Mouse (Mus musculus) liver, embryonic 16.5 days (tissue): ENCODE measurements around the gene Fiz1. TPM values are rescaled to one million over a fixed set of nuclear protein-coding genes. Genes with fewer than 3 reads are reported as not detected.
A peak's percentile ranks its signal among the peaks of the same experiment; 100 is the strongest.

Source experiments
- ATAC-seq: fragments of 200-750 bp; cut with Nextera tagmentation; 2 replicates; pipeline ENCODE4 v1.8.0; 2017; ENCODE audit warnings: low read depth, mild to moderate bottlenecking, moderate number of reproducible peaks, moderate library complexity
- H3K27ac ChIP-seq: fragments of 300-500 bp; sonication (generic); 2 replicates; pipeline ENCODE4 v1.5.1; 2014; ENCODE audit warnings: mild to moderate bottlenecking, low read length
- H3K27me3 ChIP-seq: fragments of 300-500 bp; sonication (generic); 2 replicates; pipeline ENCODE4 v1.6.1; 2014; ENCODE audit warnings: low read depth, low read length, mixed read lengths; ENCODE audit not compliant: control insufficient read depth, insufficient read depth
- H3K36me3 ChIP-seq: fragments of 300-500 bp; sonication (generic); 2 replicates; pipeline ENCODE4 v1.6.1; 2014; ENCODE audit warnings: mild to moderate bottlenecking; ENCODE audit not compliant: control insufficient read depth, insufficient read depth
- H3K4me1 ChIP-seq: fragments of 300-500 bp; sonication (generic); 2 replicates; pipeline ENCODE4 v1.6.1; 2014; ENCODE audit warnings: low read depth, low read length, mixed read lengths; ENCODE audit not compliant: control insufficient read depth
- H3K4me2 ChIP-seq: fragments of 300-500 bp; sonication (generic); 2 replicates; pipeline ENCODE4 v1.6.1; 2014; ENCODE audit warnings: low read depth, low read length, mixed read lengths
- H3K4me3 ChIP-seq: fragments of 300-500 bp; sonication (generic); 2 replicates; pipeline ENCODE4 v1.5.1; 2014; ENCODE audit warnings: low read depth, mild to moderate bottlenecking, low read length
- H3K9ac ChIP-seq: fragments of 300-500 bp; sonication (generic); 2 replicates; pipeline ENCODE4 v1.6.1; 2014; ENCODE audit warnings: low read depth, low read length
- H3K9me3 ChIP-seq: fragments of 300-500 bp; sonication (generic); replicated peaks from 2 replicates; pipeline ENCODE4 v1.6.1; 2016; ENCODE audit warnings: low read length; ENCODE audit not compliant: control insufficient read depth
- WGBS: fragments of 180-500 bp; shearing (Covaris S2); extraction: QIAGEN DNeasy Blood & Tissue Kit; methylation state at CpG from one replicate; pipeline ENCODE4 v1.1.7; 2014; ENCODE audit not compliant: insufficient replicate concordance; 5-methylcytosine and 5-hydroxymethylcytosine counted together
- polyA plus RNA-seq: library from polyadenylated mRNA; unstranded; fragments of >200 nt; fragmentation: Nextera tagmentation; extraction: Ambion mirVana; gene quantifications from 2 replicates; pipeline ENCODE4 v1.2.1, GENCODE M21; 2015

The Fiz1 gene
- polyA plus RNA-seq = 10.4 and 12.5 TPM in 2 replicates

DNA sequence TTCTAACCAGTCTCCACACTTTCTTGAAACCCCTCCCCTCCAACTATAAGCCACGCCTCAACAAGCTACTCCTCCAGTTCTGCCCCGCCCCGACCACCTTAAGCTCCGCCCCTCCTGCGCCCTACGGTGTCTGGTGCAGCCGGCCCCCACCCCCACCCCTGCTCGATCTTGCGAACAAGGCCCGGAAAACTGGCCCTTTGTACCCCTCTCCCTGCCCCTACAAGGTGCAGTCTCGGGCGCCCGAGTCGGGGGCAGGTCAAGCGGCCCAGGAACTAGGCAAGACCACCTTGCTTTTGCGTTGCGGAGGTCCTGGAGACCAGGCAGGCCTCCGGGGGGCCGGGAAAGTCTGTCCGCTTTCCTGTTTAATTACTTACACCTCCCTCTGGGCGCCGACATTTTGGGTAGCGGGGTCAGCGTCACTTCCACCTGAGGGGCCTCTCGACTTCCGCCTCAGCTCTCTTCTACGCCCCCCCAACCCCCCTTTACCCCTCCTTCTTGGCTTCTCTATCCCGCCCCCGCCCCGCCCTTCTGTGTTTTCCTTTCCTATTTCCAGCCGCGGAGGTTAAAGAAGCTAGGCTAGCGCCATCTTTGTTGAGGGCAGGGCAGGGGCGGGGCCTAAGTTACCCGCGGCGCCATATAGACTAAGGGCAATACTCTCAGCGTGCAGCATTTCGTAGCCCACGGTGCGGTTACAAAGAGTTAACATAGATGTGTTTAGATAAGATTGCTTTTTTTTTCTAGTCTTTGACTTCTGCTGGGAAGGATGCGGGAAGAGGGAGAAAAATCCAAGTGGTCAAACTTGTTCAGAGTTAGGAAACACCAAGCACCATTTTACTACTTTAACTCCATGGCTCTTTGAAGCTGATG lies at the start of gene Fiz1, which contains the start of gene Zfp524:
Fiz1 (minus strand) TSS at position 447 of the 867 bp plus-strand sequence.
Zfp524 (plus strand) TSS at position 165 of the 867 bp plus-strand sequence.
- under 1% methylated on average over 42 of the region's 42 CpGs for WGBS
- Histone ChIP-seq H3K9ac (peak within 1 kb of the TSS; percentile 88), H3K4me2 (peak within 1 kb of the TSS; percentile 90), H3K9me3 (no peaks in the 10 kb centered on the region), H3K36me3 (peaks cover 43% of the 10 kb centered on the region), H3K27me3 (no peaks in the 10 kb centered on the region), H3K4me3 (peak within 1 kb of the TSS; percentile 81), H3K27ac (peak within 1 kb of the TSS; percentile 98), H3K4me1 (peaks cover 20% of the 10 kb centered on the region)
- ATAC-seq = peak; percentile 79

DNA sequence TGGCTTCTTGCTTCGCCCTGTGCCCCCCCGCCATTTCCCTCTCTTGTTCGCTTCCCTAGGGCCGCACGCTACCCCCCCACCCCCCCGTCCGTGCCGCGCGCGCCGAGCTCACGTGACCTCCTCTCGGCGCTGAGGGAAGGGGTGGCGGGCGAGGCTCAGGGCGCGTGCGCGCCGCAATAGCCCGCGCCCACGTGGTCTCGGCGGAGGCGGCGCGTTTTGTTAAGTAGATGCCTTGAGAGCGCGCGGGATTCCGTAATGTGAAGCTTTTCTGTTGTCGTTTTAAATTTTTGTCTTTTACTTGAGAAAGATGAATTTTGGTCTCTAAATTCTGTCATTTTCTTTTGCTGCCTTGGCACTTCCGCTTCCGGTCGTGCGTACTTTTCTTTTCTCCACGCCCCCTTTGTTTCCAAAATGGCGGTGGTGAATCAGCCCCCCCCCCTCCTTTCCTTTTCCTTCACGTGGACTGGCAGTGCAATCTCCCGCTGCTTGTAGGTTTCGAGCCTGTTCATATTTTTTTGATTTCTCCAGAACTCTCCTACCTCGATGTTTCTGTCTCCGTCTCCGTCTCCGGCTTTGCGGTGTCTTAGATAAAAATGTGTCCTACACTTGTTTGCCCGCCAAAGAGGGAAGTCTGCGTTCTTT lies 48.0 kb upstream of the Fiz1 start:
- peaks cover 11% of the 10 kb centered on the region for H3K27me3 ChIP-seq
- H3K36me3 ChIP-seq = peaks cover 7% of the 10 kb centered on the region
- no peaks in the 10 kb centered on the region for H3K9me3 ChIP-seq
- peaks cover 43% of the 10 kb centered on the region for H3K4me1 ChIP-seq
- ATAC-seq = peak; percentile 57
- under 1% methylated on average over 50 of the region's 51 CpGs for WGBS
- peak overlapping the region; percentile 77 for H3K9ac ChIP-seq
- peak overlapping the region; percentile 78 for H3K4me3 ChIP-seq
- H3K27ac ChIP-seq = peak overlapping the region; percentile 99
- peak overlapping the region; percentile 98 for H3K4me2 ChIP-seq

DNA sequence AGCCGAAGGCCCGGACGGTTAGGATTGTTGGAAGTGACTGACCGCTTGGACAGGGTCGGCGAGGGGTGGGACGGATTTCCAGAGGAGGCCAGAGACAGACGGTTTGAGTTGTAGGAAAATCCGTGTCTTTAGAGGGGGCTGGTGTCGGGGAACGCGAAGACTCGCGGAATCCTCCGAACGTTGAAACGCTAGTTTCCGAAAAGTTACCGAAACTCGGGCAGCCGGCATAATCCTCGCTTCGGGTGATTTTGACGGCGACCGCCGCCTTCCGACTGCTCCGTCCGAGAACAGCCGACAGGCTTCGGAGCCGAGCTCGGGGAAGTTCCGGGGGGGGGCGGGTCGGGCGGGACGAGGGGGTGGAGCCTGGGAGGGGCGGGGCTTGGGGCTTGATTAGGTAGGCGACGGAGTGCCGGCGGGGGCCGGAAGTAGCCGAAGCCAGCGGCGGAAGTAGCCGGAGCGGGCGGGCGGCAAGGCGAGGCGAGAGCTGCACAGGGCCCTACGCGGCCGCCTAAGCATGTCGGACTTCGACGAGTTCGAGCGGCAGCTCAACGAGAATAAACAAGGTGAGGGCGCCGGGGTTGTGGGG lies 47.4 kb upstream of the Fiz1 start, which contains the start of gene U2af2:
U2af2 (plus strand) TSS at position 370 of the 586 bp plus-strand sequence.
- H3K36me3 ChIP-seq = peaks cover 7% of the 10 kb centered on the region; the same call in 1 of the 2 replicates
- peak within 1 kb of the TSS; percentile 98 for H3K4me2 ChIP-seq
- ATAC-seq = peak; percentile 77
- H3K27me3 ChIP-seq = peaks cover 17% of the 10 kb centered on the region
- H3K4me3 ChIP-seq = peak within 1 kb of the TSS; percentile 78
- H3K4me1 ChIP-seq = peaks cover 39% of the 10 kb centered on the region
- H3K27ac ChIP-seq = peak within 1 kb of the TSS; percentile 99
- H3K9ac ChIP-seq = peak within 1 kb of the TSS; percentile 94
- whole genome bisulfite sequencing = under 1% methylated on average over 64 of the region's 65 CpGs
- no peaks in the 10 kb centered on the region for H3K9me3 ChIP-seq

DNA sequence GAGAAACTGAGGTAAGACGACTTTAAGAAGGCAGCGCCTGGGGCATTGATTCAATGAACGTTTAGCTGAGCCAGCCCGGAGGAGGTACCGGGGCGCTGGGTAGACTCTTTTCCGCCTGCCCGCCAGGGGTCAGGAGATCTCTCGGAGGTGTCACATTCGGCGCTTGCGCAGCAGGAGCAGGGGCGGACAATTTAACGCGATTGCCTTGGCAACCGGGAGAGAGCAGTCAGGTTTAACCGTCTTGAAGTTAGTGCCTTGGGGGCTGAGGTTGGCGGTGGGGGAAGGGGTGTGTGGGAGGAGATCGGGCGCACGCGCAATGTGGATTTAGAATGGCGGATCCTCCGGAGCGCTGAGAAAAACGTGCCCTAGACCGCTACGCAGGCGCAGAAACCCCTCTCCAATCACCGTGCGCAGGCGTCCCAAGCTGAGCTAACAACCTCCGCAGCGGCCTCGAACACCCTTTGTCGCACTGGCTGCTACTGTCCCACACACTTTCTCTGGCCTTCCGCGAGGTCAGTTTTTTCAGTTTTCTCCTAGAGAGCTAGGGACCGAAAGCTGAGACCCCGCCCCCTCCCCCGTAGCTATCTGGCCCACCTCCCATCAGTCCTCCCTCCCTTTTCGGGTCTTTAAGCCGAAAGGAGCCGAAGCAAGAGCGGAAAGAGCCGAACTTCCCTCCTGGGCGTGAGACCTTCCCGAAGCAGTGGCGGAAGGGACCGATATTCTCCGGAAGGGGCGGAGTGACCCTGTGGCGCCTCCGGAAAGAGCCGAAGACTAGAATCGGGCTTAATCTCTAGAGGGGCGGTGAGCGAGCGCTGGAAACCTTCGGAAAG lies 46.7 kb upstream of the Fiz1 start:
- peak overlapping the region; percentile 94 for H3K9ac ChIP-seq
- peaks cover 32% of the 10 kb centered on the region for H3K4me1 ChIP-seq
- ATAC-seq = peak; percentile 86
- H3K27ac ChIP-seq = peak overlapping the region; percentile 99
- no peaks in the 10 kb centered on the region; the same call in 1 of the 2 replicates for H3K36me3 ChIP-seq
- peaks cover 24% of the 10 kb centered on the region for H3K27me3 ChIP-seq
- H3K9me3 ChIP-seq = no peaks in the 10 kb centered on the region
- peak overlapping the region; percentile 98 for H3K4me2 ChIP-seq
- H3K4me3 ChIP-seq = peak overlapping the region; percentile 78
- under 1% methylated on average over 60 of the region's 60 CpGs for WGBS

DNA sequence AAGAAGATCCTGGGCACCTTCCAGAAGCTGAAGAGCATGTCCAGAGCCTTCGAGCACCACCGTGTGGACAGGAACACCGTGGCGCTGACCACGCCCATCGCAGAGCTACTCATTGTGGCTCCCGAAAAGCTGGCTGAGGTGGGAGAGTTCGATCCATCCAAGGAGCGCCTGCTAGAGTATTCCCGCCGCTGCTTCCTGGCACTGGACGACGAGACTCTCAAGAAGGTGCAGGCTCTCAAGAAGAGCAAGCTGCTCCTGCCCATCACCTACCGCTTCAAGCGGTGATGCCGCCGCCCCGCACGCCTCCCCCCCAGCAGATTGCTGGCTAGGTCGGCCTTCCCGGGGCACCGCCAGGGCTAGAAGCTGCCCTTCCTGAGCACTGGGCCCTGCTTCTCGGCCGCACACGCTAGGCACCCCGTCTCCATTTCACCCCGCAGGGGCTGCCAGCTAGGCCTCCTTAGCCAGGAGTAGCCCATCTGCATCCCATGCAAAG lies 45.8 kb upstream of the Fiz1 start:
- Histone ChIP-seq H3K36me3 (no peaks in the 10 kb centered on the region), H3K4me3 (peak overlapping the region; percentile 78), H3K9me3 (no peaks in the 10 kb centered on the region), H3K27me3 (peaks cover 33% of the 10 kb centered on the region), H3K4me2 (peak overlapping the region; percentile 98), H3K9ac (peak overlapping the region; percentile 94), H3K27ac (peak overlapping the region; percentile 99), H3K4me1 (peaks cover 23% of the 10 kb centered on the region)
- no peak for ATAC-seq
- WGBS = 4% methylated on average over 27 of the region's 27 CpGs

DNA sequence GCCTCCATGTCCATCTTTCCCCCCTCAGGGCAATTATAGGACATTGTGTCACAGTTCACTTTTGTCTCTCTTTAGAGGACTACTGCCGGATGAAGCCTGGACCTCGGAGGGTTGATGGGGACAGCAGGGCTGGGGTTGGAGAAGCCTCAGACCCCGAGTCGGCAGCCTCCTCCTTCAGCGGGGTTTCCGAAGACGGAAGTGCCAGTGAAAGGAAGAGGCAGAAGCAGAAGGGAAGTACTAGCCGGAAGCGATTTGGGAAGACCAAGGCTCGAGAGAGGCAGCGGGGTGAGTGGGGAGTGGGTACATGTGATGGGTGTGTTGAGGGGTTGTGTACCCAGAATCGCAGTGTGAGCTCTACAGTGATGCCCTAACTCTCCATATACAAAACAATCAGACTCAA lies 44.9 kb upstream of the Fiz1 start:
- Histone ChIP-seq H3K4me3 (no peak overlapping the region), H3K9me3 (no peaks in the 10 kb centered on the region), H3K36me3 (no peaks in the 10 kb centered on the region), H3K27me3 (peaks cover 42% of the 10 kb centered on the region), H3K4me1 (peaks cover 20% of the 10 kb centered on the region), H3K4me2 (no peak overlapping the region), H3K27ac (no peak overlapping the region), H3K9ac (no peak overlapping the region)
- ATAC-seq = no peak
- 76% methylated on average over 12 of the region's 12 CpGs for WGBS

DNA sequence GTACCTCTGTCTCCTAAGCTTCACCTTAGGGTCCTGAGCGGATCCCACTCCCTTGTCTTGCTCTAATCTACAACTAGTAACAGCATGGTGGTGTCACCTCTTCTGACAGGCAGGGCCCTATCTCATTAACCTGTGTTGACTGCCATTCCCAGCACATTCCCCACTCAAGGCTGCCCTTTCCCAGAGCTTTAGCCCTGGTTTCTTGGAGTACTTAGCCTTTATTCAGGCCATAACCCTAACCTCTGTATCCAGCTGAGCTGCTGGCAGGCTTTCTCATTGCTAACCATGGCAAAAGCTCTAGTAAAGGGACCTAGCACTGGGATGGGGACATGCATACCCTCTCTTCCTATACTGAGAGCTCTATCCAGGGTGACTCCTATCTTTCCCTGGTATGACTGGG lies 44.1 kb upstream of the Fiz1 start:
- Histone ChIP-seq H3K9me3 (no peaks in the 10 kb centered on the region), H3K36me3 (no peaks in the 10 kb centered on the region), H3K4me1 (peaks cover 13% of the 10 kb centered on the region), H3K4me2 (no peak overlapping the region), H3K9ac (no peak overlapping the region), H3K27me3 (peaks cover 49% of the 10 kb centered on the region), H3K27ac (no peak overlapping the region), H3K4me3 (no peak overlapping the region)
- 67% methylated on average over 1 of the region's 1 CpGs for WGBS
- no peak for ATAC-seq

DNA sequence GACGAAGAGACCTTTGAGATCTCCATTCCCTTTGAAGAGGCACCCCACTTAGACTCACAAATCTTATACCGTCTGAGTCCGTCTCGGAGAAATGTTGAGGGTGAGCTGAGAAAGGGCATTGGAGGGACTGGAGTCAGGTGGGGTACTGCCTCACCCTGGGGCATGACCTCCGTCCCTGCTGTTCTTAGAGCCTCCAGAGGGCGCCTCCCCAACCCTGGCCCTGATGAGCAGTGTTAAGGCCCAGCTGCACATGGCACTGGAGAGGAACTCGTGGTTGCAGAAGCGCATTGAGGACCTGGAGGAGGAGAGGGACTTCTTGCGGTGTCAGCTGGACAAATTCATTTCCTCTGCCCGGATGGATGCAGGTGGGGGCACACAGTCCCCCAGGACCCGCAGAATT lies 43.3 kb upstream of the Fiz1 start:
- H3K9me3 ChIP-seq = no peaks in the 10 kb centered on the region
- H3K36me3 ChIP-seq = no peaks in the 10 kb centered on the region
- no peak overlapping the region for H3K9ac ChIP-seq
- no peak for ATAC-seq
- WGBS = 24% methylated on average over 11 of the region's 11 CpGs
- H3K27me3 ChIP-seq = peaks cover 58% of the 10 kb centered on the region
- no peak overlapping the region for H3K4me2 ChIP-seq
- no peak overlapping the region for H3K4me3 ChIP-seq
- no peak overlapping the region for H3K27ac ChIP-seq
- peaks cover 10% of the 10 kb centered on the region for H3K4me1 ChIP-seq
